Mouse (Mus musculus) CD4-positive, CD25-positive, alpha-beta regulatory T cell, adult 4 months (primary cell): ENCODE results near the gene Amotl1. TPM values are rescaled to one million over a fixed set of nuclear protein-coding genes. Genes with fewer than 3 reads are reported as not detected.
"Not testable (repeated sequence)": the region's sequence is repeated elsewhere in the genome, so short reads cannot be mapped to it uniquely, and the experiment has no call there.

Experiments used
- ATAC-seq: one replicate; pipeline ENCODE4 v1.8.0; 2017
- polyA plus RNA-seq, 2 experiments: library from polyadenylated mRNA; unstranded; fragments of 100-300 nt; shearing (Covaris generic); gene quantifications; one replicate each; pipeline ENCODE4 v1.2.1; 2017

The Amotl1 gene
- polyA plus RNA-seq, 2 experiments from 2014 or later: 0.06 TPM; not detected in 1

DNA sequence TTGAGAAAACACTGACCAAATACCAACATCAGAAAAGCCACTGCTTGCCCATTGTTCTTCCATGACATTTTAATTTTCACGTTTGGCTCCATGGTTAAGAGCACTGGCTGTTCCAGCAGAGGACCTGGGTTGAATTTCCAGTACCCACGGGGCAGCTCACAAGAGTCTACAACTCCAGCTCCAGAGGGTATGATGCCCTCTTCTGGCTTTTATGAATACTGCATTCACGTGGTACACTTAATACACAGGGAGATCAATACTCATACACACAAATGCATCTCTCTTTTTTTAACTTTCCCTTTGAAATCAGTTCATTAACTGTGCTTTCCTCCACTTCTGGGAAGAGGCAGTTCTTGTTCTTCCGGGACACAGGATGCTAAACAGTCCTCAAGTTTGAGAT lies 41.4 kb downstream of the Amotl1 start:
- ATAC-seq: no peak

DNA sequence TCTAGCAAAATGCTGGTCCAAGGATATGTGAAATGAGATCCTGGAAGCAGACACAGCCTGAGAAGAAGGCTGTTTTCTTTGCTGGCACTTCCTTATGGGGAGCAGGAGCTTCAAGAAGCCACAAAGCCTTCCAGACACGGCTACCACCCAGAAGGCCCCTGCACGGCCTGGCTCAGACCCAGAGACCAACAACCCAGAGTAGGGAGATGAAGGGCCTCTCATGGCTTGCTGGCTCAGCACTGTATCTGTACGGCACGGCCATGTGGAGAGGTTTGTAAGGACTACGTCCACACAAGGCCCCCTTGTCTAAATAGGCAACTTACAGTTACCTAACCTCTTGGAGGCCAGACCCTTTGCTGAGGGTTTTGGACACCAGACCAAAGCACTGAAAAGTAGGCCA lies 45.1 kb downstream of the Amotl1 start:
- no peak for ATAC-seq

GRCm38 (mm10) chr9:14598157-14598556 lies 46.7 kb downstream of the Amotl1 start:
- ATAC-seq: no peak

- no peak for ATAC-seq
Measured at GRCm38 (mm10) chr9:14597429-14597828, 47.4 kb downstream of the Amotl1 start.

DNA sequence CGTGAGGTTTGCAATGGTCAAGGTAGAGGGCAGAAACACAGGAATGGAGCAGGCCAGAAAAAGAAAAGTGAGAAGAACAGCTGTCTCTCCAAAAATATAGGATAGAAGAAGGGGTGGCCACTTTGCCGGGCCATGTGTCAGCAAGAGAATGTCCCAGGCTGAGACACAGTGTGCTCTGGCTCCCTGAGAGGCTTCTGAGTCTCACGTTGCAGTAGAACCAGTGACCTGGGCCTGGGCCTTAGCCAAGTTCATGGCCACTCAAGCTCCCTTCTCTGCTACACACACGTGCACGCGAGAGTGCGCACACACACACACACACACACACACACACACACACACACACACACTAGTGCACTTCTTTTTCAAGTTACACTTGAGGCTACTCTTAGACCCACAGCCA lies 48.0 kb downstream of the Amotl1 start:
- ATAC-seq: no peak

DNA sequence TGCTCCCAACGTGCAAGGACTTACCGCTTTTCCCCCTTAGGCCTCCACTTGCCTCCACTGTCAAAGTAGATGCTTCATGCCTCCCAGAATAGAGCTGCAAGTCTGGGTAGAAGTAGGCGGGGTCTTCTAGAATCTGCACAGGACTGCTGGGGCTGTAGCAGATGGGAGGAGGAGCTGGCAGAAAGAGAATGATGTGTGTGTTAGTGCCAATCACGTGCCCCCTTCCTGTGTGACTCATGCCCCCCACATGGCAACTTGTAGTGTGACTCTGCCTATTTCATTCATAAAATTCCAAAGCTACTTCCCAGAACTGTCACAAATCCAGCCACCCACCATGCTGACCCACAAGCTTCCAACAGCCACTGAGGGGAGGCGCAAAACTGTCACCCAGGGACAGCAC lies 48.4 kb downstream of the Amotl1 start:
- ATAC-seq: no peak

- no peak for ATAC-seq
Measured at GRCm38 (mm10) chr9:14595893-14596292, 49.0 kb downstream of the Amotl1 start.

DNA sequence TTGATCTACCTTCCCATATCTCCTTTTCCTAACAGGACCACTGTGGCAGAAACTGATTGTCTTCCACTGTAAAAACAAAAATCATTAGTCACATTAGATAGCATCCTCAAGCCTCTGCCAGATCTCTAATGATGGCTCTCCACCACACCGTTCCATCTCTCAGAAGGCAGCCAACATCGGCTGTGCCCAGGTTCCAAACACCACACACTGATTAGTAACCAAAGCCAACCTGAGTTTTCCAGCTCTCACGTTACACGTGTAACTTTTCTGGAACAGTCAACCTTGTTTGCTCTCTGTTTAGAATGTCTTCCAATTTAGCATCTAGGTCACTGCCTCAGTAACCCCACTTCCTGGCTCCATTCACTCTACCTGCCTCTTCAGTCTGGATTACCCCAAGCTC lies 51.0 kb downstream of the Amotl1 start:
- no peak for ATAC-seq

GRCm38 (mm10) chr9:14590666-14591065 lies 54.2 kb downstream of the Amotl1 start:
- ATAC-seq: no peak

GRCm38 (mm10) chr9:14588690-14589089 lies 56.2 kb downstream of the Amotl1 start:
- no peak for ATAC-seq

DNA sequence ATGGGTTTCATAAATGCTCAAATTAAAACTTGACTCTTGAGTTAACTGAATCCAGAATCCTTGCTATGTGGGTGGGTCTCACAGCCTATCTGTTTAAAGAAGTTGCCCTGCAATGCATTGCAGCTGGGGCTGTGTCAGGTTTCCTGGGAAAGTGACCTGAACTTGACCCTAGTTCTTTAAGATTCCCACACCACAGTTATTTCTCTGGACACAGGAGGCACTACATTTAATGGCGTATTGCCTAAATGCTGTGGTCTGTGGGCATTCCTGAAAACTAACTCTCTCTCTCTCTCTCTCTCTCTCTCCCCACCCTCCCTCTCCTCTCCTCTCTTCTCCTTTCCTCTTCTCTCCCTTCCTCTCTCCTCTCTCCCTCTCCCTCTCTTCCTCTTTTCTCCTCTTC lies 59.2 kb downstream of the Amotl1 start:
- no peak for ATAC-seq

GRCm38 (mm10) chr9:14578960-14579359 lies 65.9 kb downstream of the Amotl1 start:
- ATAC-seq: no peak

DNA sequence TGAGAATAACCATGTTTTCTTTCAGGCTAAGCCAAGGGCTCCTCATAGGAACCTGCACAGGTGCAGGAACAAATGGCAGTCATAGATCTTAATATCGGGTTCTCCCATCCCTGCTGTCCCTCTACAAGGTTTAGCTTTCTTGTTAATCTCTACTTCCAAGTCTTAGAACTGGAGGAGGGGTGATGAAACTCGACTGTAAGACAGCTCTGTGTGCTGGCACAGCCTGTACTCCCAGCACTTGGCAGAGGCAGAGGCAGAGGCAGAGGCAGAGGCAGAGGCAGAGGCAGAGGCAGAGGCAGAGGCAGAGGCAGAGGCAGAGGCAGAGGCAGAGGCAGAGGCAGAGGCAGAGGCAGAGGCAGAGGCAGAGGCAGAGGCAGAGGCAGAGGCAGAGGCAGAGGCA lies 68.5 kb downstream of the Amotl1 start:
- ATAC-seq: not testable (repeated sequence)

DNA sequence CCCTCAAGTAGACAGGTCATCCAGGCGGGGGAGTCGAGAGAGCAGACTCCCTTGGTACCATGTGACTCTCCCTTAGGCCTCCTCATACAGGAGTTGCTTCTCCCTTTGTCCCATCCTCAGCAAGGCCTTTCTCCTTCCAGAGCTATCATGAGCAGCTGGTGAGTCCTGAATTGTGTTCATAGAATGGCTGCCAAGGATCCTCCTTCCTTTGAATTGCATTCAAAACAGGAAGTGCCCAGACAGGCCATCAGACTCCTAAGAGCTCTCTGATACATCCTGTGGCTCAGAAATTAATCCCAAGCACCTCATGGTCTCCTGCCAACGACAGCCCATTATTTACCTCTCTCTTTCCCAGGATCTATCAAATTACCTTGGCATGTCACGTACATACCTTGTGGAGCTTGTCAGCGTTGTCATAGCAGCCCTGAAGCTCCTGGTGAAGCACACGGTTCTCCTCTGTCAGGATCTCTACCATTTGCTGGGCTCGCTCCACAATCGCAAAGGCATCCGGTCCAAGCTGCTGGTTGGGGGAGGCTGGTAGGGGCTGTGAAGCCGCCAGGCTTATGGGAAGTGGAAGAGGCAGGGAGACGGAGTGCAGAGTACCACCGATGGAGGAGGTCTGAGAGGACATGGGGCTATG lies 70.0 kb downstream of the Amotl1 start:
- ATAC-seq: no peak

GRCm38 (mm10) chr9:14569175-14569975 lies 75.5 kb downstream of the Amotl1 start:
- ATAC-seq: no peak

GRCm38 (mm10) chr9:14568487-14568886 lies 76.4 kb downstream of the Amotl1 start:
- ATAC-seq: peak; percentile 32

DNA sequence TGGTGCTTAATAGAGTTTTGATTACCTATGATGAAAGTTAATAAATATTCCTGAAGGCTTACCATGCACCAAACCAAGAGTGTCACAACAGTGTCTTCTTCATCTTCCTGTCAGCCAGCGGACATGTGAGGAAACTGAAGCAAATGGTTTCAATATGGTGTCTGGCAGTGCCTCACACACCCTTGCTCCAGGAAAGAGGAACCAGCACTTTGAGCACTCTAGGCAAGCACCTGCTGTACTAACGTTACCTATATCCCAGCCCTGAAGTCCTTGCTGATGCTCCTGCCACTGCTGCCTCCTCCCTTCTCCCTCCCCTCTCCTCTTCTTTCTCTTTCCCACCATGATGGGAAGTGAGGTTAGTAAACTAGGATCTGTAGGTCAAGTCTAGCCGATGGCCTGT lies 80.4 kb downstream of the Amotl1 start:
- ATAC-seq: no peak

- ATAC-seq: no peak
Measured at GRCm38 (mm10) chr9:14563351-14563750, 81.5 kb downstream of the Amotl1 start.

DNA sequence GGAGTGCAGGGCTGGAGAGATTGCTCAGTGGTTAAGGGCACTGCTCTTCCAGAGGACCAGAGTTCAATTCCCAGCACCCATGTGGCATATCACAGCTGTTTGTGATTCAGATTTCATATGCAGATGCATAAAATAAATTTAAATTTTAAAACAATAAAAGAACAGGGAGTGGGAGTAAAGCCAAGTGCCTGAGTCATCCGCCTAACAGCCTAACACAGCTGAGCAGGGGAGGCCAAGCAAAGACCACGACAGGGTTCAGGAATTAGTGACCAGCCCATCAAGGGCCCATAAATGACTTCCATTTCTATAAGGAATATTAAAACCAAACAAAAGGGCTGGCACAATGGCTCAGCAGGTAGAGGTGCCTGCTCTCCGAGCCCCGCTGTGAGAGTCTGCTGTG lies 84.3 kb downstream of the Amotl1 start:
- ATAC-seq: no peak

DNA sequence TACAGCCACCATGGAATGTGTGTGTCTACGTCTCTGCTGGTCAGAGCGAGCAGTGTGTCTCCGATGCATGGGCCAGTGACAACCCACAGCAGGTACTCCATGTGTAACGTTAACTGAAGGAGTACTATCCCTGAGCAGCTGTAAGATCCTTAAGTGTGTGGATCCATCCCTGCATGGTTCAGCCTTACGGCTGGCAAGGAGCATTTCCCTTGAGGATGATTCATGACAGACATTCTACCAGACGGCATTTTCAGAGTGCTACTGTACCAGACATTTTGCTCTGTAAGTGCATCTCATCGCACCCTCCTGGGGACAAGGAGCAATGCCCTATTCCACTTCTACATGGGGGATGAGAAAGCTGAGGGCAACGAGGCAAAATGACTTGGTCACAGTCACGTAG lies 84.9 kb downstream of the Amotl1 start:
- ATAC-seq: no peak

DNA sequence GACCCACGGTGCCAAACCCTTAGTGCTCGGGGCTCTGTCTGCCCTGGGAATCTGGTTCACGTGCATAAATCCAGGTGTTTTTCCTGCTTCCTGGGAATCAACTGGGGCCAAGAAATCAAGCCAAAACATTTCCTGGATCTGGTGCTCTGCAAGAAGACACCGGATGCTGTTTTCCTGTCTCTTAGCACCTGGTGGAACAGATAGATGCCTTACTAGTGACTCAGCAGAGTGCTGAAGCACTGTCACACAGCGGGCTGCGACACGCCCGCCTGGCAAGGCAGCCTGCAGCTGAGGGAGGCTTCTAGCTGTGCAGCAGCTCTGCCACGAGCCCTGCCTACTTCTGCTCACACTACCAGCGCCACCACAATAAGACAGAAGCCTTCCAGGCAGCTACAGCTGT lies 85.4 kb downstream of the Amotl1 start:
- ATAC-seq: no peak

DNA sequence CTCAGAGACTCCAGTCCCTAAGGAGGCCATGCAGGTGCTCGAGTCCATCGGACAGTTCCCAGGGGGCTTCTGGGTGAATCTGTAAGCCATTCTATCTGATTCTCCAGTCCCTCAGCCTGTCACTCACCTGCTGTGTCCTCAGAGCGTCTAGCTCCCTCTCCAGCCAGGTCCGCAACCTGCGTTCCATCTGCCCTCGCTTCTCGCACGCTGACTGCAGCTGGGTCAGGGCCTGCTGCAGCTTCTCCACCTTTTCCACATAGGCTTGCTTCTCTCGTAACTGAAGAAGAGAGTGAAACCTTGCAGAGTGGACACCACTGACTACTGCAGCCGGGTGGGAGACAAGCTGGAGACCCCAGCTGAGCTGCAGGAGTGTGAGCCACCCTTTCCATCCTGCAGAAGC lies 86.5 kb downstream of the Amotl1 start:
- ATAC-seq: no peak

DNA sequence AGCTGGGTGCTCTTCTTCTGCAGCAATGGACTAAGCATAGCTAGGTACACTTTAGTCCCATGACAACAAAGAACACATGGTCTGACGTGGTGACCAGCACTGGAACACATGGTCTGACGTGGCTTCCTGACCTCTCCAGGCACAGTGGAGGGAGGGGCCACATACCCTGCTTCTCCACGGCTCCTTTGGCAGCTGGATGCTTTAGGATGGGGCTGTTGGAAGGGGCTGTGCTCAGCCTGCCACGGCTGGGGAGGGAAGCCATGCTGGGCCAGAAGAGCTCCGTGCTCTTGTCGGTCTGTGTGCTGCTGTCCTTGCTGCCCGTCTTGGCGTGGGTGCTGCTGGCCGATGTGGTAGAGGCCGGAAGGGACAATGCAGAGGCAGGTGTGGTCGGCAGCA lies 96.5 kb downstream of the Amotl1 start:
- ATAC-seq: no peak

- no peak for ATAC-seq
Measured at GRCm38 (mm10) chr9:14547584-14548365, 97.1 kb downstream of the Amotl1 start.
